Mouse (Mus musculus): ENCODE measurements around the gene Ttll8.
A peak's percentile ranks its signal among the peaks of the same experiment; 100 is the strongest.

The Ttll8 gene

GRCm38 (mm10) chr15:88859206-88859970 is 94.8 kb downstream of the Ttll8 start:
- no peak for DNase-seq

- DNase-seq, result no peak
These were observed 95.5 kb downstream of the Ttll8 start for GRCm38 (mm10) chr15:88858707-88859106.

- DNase-seq, result no peak
These were observed 96.1 kb downstream of the Ttll8 start for GRCm38 (mm10) chr15:88858141-88858541.

GRCm38 (mm10) chr15:88857361-88857760 is 96.9 kb downstream of the Ttll8 start:
- DNase-seq, result no peak

GRCm38 (mm10) chr15:88856613-88857012 is 97.6 kb downstream of the Ttll8 start:
- DNase-seq, result no peak

GRCm38 (mm10) chr15:88855896-88856417 is 98.3 kb downstream of the Ttll8 start:
- DNase-seq, result no peak

- no peak for DNase-seq
These were observed 99.0 kb downstream of the Ttll8 start for GRCm38 (mm10) chr15:88854969-88855830.

GRCm38 (mm10) chr15:88854119-88854968 is 99.9 kb downstream of the Ttll8 start:
- DNase-seq, result no peak

GRCm38 (mm10) chr15:88853106-88853505 is 101.1 kb downstream of the Ttll8 start:
- DNase-seq, result no peak

GRCm38 (mm10) chr15:88851507-88852149 is 102.6 kb downstream of the Ttll8 start:
- DNase-seq, result no peak

- no peak for DNase-seq
These were observed 103.1 kb downstream of the Ttll8 start for GRCm38 (mm10) chr15:88851076-88851475.

GRCm38 (mm10) chr15:88850146-88850826 is 103.9 kb downstream of the Ttll8 start:
- peak; percentile 55 for DNase-seq

GRCm38 (mm10) chr15:88849621-88850020 is 104.6 kb downstream of the Ttll8 start:
- no peak for DNase-seq

- no peak for DNase-seq
These were observed 105.6 kb downstream of the Ttll8 start for GRCm38 (mm10) chr15:88848661-88849060.

- no peak for DNase-seq
These were observed 109.3 kb downstream of the Ttll8 start for GRCm38 (mm10) chr15:88844966-88845365.

GRCm38 (mm10) chr15:88843486-88844097 is 110.6 kb downstream of the Ttll8 start:
- no peak for DNase-seq

GRCm38 (mm10) chr15:88842300-88842673 is 111.9 kb downstream of the Ttll8 start:
- no peak for DNase-seq

GRCm38 (mm10) chr15:88841580-88842299 is 112.5 kb downstream of the Ttll8 start:
- no peak for DNase-seq

GRCm38 (mm10) chr15:88841160-88841559 is 113.1 kb downstream of the Ttll8 start:
- DNase-seq, result no peak
